Mouse (Mus musculus) embryonic fibroblast, embryonic 13.5 days (primary cell): ENCODE results near the gene Gpx2.

Source experiments
- CTCF ChIP-seq: IDR thresholded peaks from 2 replicates; pipeline ENCODE4 v1.5.1; 2011; ENCODE audit warnings: mild to moderate bottlenecking, control low read depth, low read length, moderate library complexity, borderline replicate concordance; ENCODE audit not compliant: insufficient read depth
- POLR2A ChIP-seq: IDR thresholded peaks from 2 replicates; pipeline ENCODE4 v1.6.1; 2011; ENCODE audit warnings: low read depth, mild to moderate bottlenecking, control low read depth, low read length, moderate library complexity

GRCm38 (mm10) chr12:76784056-76784619 lies 11.2 kb downstream of the Gpx2 start:
- TF ChIP-seq CTCF (no peak), POLR2A (no peak)
